Mouse (Mus musculus) right cerebral cortex, adult 2 months (tissue): ENCODE results near the gene Rlbp1.

Source experiments
- DNase-seq, 2 experiments: peaks; one replicate each; pipeline ENCODE4 v3.0.0; 2021 to 2022; ENCODE audit warnings: low spot score in 2 of 2

The Rlbp1 gene

DNA sequence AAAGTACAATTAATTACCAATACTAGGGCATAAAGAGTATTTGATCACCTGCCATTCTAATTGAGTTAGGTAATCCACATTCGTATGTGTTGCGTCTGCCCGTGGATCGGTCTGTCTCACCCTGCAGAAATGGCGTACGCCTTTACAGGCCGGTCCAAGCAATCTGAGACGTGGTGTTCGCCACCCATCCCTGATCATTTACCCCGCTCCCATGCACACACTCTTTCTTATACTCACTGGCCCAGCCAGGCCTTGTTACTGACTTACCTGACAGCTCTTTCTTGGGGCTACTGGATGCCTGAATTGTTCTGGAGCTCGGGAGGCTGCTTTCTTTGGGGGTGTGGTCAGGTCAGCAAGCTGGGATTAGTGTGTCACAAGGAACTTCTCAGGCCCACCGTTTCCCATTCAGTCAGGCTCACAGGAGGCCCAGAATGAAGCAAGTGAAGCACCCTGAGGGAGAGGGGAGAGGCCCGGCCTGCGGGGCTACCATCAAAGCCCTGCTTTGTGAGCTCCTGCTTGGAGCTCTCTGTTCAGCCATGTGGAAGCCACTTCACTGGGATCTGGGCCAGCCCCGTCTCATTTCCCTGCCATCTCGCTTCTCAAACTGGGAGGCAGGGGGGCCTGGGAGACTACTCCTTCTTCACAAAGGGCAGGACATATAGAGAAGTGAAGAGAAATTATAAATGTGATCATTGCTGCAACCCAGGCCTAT, at the start of gene Rlbp1:
Gene Rlbp1, minus strand, starts transcription at position 627 of the 712 bp plus-strand sequence.
- DNase-seq, result peak in 1 of 2 experiments; percentile 36

DNA sequence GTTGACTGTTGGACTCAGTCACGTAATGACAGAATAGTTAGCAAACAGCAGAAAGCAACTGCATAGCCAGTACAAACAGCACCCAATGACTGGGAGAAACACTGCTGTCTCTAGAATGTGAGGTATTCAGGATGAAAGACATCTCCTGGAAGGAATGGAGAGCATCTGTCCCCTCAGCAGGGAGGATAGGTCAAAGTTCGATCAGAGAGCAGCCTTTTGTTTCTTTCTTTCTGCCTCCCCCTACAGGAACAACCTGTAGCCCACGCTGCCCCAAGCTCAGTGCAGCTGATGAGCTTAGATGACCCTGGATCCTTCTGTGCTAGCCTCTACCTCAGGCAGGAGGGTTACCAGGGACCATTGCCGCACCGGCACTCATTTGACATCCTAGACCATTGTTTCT, 41.4 kb upstream of the Rlbp1 start:
- no peak for DNase-seq

DNA sequence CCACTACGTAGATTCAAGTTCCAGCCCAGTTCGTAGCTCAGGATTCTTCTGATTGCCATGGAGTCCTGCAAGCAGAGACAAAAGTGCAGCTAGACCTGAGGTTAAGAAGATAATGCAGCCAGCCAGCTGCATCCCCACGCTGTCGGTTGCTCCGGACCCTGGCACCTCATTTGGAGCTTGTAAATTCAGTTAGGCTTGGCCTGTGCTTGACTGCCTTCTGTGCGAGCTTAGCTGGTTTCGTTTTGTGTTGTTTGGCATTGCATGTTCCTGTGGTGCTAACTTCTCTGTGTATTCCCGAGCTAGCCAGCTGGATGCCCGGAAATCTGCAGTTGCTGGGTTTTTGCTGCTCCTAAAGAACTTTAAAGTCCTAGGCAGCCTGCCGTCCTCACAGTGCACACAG, 39.0 kb upstream of the Rlbp1 start:
- DNase-seq, result no peak

DNA sequence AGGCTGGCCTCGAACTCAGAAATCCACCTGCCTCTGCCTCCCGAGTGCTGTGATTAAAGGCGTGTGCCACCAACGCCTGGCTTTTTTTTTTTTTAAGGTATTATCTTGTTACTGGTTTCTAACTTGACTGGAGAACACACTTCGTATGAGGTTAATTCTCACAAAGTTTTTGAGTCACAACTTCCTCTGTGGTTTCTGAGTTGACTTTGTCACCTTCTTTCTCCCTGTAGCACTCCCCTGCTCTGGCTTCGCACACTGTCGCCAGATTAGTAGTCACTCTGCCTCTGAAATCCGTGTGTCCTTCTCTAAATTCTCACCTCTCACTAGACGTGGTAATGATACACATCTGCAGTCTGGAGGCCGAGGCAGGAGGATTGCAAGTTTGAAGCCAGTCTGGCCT, 36.0 kb upstream of the Rlbp1 start:
- DNase-seq, result no peak

DNA sequence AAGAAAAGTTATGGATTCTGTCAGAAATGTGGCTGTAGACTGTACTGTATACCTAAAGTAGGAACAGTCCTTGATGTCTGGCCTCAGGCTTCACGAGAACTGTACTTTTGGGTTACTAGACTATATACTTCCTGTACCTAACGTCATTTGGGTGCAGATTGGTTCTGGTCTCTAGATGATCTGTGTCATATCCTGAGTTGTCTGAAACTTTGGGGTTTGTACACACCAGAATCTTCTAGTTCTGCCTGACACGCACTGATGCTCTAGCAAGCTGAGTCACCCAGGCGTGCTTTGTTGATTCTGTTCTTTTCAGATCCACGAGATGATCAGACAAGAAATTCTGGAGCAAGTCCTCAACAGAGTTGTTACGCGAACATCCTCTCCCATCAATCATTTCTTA, 33.1 kb upstream of the Rlbp1 start:
- DNase-seq, result no peak

DNA sequence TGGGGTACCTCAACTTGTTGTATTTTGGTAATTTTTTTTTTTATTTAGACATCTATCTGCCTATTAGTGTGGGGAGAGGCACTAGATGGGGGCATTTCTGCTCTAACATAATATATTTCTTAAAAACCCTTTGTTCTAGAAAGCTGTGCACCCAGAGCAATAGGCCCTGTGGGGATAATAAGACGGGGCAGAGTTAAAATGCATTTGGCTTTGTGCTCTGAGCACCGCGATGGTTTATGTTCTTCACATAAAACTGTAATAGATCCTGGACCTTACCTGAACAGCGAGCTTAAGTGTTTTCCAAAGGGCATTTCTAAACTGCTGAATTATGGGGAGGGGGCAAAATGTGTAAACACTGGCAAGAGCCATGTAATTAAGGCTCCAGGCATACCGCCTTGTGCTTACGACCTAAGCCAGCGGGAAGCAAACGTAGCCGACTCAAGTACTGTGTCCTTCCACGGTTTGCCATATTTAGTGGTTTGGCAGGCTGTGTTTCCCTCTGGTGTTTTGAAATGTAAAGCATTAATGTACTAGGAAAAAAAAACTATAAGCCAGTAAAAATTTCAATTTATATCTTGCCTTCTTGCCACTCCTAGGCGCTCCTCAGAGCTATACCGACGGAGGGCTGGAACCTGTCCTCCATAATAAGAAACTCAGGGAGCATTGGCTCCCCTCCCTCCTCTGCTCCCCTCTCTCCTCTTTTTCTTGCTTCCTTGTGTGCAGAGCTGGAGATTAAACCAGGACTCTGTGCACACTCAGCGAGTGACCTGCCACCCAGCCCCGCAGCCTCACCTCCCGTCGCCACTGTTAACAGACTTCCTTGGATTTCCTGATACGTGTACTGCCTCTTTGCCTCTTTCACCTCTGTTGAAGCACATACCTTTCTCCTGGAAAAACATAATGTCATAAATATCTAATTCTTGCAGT, 27.9 kb upstream of the Rlbp1 start:
- no peak for DNase-seq

DNA sequence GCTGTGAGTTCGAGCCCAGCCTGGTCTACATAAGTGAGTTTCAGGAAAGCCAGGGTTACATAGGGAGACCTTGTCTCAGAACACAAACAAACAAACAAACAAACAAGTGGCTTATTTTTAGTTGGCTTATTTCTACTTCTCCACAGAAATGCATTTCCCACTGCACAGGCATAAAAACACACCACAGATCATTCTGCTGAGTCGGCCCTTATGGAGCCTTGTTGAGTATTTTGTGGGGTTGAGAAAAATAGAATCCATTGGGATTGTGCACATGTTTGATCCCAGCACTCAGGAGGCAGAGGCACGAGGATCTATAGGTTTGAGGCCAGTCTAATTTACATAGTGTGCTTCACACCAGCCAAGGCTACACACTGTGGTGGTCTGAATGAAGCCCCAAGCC, 13.4 kb upstream of the Rlbp1 start:
- DNase-seq, result no peak

DNA sequence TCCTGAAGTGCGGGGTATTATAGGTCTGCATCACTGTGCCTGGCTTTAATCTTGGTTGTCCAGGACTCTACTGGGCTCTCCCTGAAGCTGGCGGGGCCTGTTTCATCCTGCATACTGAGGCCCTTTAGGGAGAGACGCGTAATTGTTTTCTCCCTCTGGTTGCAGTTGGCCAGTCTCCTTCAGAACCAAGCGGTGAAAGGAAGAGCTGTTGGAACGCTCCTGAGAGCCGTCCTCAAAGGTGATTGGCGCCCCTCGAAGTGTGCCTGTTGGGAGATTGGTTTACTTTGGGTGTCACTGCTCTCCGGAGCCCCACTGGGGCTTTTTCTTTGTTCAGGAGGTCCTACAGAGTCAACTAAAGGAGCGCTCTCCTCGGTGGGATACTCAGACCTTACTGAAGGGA, 12.1 kb upstream of the Rlbp1 start:
- DNase-seq, result no peak

DNA sequence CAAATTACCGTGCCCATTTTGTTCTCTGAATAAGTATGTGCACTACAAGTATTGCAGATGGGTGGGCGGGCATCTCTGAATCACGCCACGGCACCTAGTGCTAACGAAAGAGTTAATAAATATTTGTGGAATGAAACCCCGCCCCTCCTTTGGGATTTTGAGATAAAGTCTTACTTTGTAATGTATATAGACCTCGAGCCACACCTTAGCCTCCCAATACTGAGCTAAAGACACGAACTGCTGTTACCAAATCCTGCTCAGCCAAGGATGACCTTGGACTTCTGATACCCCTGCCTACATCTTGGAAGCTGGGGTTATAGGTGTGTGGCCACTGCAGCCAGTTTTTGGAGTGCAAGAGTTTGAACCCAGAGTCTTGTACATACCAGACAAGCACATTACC, 11.6 kb upstream of the Rlbp1 start:
- no peak for DNase-seq

DNA sequence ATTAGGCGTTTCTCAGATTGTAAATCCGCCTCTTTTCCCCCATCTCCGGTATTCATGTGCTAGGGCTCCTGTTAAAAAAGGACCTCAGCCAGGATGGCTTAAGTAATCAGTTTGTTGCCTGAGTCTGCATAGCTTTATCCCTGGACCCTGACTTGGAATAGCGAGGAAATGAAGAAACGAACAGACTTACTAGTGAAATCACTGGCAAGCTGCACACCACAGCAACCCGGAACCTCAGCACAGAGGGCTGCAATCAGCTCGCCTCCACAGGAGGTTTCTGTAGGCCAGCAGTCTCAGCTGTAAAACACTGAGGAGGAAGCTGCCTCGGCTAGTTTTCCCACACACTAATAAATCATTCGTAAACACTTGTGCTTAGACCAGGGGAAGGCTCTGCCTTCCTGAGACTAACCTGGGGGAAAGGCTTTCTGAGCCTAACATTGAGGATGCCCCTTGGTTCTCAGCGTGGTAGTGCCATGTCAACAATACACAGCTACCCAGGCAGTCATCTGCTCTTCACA, 10.7 kb upstream of the Rlbp1 start:
- no peak for DNase-seq

DNA sequence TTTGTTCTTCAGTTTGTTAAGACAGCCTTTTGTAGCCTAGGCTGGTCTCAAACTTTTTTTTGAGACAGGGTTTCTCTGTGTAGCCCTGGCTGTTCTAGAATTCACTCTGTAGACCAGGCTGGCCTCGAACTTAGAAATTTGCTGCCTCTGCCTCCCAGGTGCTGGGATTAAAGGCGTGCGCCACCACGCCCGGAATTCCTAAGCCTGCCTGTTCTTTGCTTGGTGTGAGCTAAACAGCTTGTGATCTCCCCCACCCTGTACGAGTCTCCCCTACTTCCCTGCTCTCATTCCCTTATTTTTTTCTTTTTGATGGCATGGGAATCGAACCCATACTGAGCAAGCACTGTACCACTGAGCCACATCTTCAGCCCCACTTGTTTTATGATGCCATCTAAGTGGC, 8.3 kb upstream of the Rlbp1 start:
- DNase-seq, result no peak

DNA sequence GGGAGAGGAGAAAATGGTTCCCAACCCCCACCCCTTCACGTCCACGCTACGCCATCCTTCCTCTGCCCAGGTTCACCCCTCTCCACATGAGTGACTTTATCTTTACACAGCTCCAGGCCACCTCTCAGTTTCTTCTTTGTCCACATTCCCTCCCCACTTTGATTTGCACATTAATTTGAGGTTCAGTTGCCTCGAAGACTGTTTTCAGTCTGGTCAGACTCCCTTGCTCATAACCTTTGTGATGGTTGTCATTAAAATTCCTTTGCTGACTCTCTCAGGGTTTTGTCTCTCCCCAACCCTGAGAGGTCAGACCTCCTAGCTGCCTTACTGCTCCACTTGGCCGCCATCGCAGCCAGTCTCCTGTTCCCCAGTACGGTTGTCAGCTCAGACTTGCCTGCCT, 7.8 kb upstream of the Rlbp1 start:
- DNase-seq, result no peak

DNA sequence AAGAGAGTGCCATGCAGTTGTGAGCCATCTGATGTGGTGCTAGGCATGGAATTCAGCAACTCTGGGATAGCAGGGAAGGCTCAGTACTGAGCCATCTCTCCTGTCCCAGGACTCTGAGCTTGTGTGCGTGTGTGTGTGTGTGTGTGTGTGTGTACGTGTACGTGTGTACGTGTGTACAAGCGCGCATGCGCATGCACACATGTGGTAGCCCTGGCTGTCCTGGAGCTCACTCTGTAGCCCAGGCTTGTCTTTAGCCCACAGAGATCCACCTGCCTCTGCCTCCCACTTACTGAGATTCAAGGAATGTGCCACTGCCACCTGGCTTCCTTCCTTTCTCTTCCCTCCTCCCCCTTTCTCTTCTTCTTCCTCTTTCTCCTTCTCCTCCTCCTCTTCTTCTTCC, 7.1 kb upstream of the Rlbp1 start:
- no peak for DNase-seq

DNA sequence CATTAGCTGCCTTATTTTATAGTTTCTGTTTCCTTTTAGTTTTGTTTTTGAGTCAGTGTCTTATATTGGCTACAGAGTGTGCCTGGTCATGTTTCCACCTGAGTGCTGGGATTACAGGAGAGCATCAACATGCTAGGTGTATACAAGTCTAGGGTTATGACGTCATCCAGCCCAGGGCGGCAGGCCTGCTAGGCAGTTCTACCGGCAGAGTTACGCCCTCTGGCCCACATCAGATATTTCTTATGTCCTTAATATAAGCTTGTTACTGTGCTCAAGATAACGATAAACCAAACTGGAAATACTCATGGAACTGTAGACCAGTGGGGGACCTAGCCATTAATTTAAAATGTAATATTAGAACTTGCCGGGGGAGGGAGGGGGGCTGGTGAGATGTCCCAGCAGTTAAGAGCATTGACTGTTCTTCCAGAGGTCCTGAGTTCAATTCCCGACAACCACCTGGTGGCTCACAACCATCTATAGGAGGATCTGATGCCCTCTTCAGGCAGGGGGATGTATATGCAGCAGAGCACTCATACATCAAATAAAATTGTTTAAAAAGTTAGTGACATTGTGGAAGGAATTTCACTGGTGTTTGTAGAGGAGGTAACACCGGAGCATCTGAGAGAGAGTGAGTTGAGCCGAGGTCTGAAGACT, 6.1 kb upstream of the Rlbp1 start:
- DNase-seq, result no peak

DNA sequence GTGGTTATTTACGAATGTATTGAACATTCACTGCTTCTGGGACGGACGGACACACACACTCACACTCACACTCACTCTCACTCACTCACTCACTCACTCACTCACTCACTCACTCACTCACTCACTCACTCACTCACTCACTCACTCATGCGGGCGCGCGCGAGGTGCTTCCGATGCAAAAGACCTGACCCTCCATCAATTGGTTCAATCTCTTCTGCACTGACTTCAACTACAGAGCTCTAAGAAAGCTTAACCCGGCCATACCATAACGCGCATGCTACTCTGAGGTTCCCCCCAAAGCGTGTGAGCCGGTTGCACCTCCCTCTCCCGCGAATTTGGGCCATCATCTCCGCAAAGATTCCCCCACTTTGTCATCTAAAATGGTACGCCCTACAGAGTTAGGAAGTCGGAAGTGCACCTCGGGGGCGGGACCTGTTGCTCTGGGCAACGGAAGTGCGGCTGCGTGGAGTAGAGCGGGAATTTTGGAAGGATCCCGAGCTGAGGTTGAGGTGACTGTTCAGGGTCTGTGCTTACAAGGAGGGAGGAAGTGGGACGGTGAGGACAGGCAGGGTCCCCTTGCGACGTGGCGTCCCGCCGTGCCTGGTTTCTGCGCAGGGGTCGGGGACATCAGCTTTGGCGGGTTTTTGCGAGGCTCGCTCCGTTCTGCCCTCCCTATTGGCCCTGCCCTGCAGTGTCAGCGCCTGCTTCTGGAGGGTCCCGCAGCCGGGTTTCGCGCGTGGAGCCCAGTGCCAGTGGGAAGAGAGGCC, 5.2 kb upstream of the Rlbp1 start, which contains the start of gene Fanci:
Gene Fanci, plus strand, starts transcription at position 47 of the 767 bp plus-strand sequence.
- DNase-seq, result peak; percentile 96

DNA sequence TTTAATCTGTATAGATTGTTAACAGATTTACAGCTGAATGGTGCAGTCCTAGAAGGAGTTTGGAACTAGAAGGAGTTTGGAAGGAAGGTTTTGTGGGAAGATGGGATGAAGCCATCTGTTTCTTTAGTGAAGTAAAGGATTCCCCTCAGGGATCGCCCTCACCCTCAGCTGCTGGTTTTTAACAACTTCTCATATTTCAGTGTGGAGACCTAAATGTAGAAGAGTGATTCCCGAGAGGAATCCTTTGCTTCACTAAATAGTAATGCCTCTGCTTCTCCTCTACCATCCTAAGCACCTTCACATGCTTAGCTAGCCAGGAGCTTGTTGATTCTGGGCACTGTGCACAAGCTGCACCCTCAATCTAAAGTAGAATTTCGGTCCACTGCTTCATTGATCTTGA, 4.6 kb upstream of the Rlbp1 start:
- DNase-seq, result no peak

DNA sequence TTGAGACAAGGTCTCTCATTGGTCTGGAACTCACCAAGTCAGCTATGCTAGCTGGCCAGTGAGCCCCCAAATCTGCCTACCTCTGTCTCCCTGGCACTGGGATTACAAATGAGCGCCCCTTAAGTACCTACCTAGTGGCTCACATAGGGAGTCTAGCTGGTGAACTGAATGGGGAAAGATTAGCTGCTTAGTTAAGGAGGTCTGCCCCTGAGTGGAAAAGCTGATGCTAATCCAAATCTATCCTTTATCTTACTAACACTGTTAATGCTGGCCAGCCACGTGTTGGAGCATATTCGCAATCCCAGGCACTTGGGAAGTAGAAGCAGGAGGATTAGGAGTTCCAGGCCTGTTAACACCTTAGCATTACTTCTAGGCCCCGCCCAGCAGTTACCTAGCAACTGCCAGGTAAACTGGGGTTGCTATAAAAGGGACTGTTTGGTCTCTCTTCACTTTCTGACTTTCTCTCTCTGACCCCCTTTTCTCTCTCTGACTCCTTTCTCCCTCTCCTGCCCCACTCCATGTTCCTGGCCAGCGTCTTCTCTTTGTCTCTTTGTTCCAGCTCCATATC, 3.4 kb upstream of the Rlbp1 start:
- DNase-seq, result no peak

DNA sequence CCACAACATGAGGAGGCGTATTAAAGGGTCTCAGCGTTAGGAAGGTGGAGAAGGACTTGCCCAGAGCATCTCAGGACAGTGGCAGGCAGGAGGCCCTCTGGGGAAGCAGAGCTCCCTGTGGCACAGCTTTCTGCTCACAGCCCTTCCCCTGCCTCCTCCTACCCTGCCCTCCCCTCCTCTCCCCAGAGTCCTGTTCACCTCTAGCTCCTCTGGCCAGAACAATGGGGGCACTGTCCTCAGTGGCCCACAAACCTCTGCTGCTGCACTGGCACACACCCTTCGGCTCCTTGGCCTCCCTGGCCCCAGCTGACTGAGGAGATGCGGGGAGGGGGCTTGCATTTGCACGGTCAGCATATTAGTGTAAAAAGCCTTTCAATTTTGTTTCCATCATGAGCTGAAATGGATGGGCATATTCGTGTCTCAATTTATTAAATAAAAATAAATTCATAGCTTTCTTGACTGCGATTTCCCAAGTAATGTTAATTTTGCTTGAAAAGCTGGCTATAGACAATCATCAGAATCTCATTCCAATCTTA, 1.9 kb upstream of the Rlbp1 start:
- DNase-seq, result no peak

DNA sequence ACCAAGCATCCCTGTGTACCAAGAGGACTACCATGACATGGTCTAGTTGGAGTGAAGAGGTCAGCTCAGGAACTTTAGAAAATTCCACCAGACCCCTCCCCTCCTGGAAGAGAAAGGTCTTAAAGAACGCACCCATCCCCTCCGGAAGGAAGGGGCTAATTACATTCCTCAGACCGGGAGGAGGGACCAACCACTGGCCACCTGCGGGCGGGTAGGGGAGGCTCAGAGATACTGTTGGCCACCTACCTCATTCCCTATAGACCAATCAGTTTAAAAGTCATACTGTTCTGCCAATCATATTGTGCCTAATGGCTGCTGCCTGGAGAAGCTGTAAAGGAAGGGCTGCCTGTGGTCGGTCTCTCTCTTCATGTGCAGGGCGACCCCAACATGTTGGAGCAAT, 1.1 kb upstream of the Rlbp1 start:
- no peak for DNase-seq

DNA sequence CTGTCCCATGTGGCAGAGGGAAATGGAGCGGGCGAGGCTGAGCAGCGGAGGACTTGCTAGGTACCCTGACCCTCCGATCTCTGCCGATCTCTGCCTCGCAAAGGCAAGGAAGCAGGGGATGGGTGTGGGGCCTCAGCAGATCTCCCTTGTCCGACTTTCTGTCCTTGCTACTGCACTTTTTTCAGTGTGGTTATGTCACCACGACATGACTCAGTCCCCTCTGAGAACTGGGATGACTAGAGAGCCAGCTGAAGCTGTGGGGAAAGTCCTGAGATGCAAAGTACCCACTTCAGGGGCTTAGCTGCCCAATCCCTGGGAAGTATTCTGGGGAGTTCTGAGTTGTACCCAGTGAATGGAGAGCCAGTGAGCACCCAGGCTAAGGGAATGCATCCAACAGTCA, 292 bp upstream of the Rlbp1 start:
- no peak for DNase-seq
